Mouse (Mus musculus): ENCODE results near the gene Olfr1126. TPM values are rescaled to one million over a fixed set of nuclear protein-coding genes. Genes with fewer than 3 reads are reported as not detected.
"Not testable (repeated sequence)": the region's sequence is repeated elsewhere in the genome, so short reads cannot be mapped to it uniquely, and the experiment has no call there.

Gene Olfr1126
- polyA plus RNA-seq (2015; fragmentation: Nextera tagmentation; extraction: Ambion mirVana), result not detected in 2 replicates

- H3K36me3 ChIP-seq, result no peaks in the 10 kb centered on the region
- no peak within 1 kb of the TSS for H3K4me3 ChIP-seq
- H3K27ac ChIP-seq (replicated peaks), result no peak within 1 kb of the TSS
- no peaks in the 10 kb centered on the region for H3K27me3 ChIP-seq
- no peak within 1 kb of the TSS for H3K4me2 ChIP-seq
- H3K9ac ChIP-seq, result no peak within 1 kb of the TSS
- no peaks in the 10 kb centered on the region for H3K9me3 ChIP-seq
- H3K4me1 ChIP-seq (replicated peaks), result no peaks in the 10 kb centered on the region
- no peak for ATAC-seq (ENCODE audit: low read depth)
Measured at GRCm38 (mm10) chr2:87453662-87454061, at the start of gene Olfr1126. Gene Olfr1126 (plus strand): TSS chr2:87453962.

DNA sequence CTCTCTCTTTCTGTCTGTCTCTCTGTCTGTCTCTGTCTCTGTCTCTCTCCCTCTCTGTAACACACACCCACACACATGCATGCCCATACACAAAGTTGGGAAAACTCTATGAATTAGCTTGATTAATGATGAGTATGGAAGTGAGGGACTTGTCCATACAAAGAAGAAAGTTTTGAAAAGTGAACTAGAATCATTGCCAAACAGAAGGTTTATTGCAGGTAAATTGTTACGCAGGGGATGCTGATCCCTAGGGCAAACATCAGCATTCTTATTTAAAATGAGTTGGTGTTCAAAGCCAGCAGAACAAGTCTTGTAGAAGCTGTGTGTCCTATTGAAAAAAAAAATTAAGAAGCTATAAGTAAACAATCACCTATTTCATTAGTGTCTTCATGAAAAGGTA lies 37.4 kb upstream of the Olfr1126 start, which contains the start of gene Olfr1123:
Olfr1123 (plus strand) TSS at position 301 of the 400 bp plus-strand sequence.
- H3K9ac ChIP-seq, result no peak within 1 kb of the TSS
- H3K27me3 ChIP-seq, result no peaks in the 10 kb centered on the region
- H3K27ac ChIP-seq (replicated peaks), result no peak within 1 kb of the TSS
- ATAC-seq (ENCODE audit: low read depth), result no peak
- H3K36me3 ChIP-seq, result no peaks in the 10 kb centered on the region
- whole genome bisulfite sequencing, result 83% methylated on average over 1 of the region's 1 CpGs
- H3K4me3 ChIP-seq, result no peak within 1 kb of the TSS
- no peaks in the 10 kb centered on the region for H3K4me1 ChIP-seq (replicated peaks)
- H3K4me2 ChIP-seq, result no peak within 1 kb of the TSS
- H3K9me3 ChIP-seq, result no peaks in the 10 kb centered on the region

DNA sequence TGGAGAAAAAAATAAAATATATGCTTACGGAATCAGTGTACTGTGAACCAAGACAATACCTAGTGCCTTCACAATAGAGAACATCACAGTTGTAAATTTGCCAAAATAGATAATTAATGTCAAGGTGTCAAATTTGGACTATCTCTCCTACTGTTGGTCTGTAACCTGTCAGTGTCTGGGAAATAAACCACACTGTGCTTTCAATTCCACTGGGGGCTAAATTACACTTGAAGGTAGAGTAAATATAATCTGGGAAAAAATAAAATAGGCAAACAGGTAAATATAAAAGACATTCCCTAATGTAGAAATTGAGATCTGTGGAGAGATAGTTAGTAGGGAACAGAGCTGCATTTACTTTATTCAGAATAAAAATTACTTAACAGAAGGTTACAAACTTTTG lies 23.8 kb upstream of the Olfr1126 start, which contains the start of gene Olfr1124:
Olfr1124 (plus strand) TSS at position 301 of the 400 bp plus-strand sequence.
- Histone ChIP-seq H3K27ac (replicated peaks) (no peak within 1 kb of the TSS), H3K27me3 (no peaks in the 10 kb centered on the region), H3K9me3 (no peaks in the 10 kb centered on the region), H3K4me2 (no peak within 1 kb of the TSS), H3K36me3 (no peaks in the 10 kb centered on the region), H3K4me3 (no peak within 1 kb of the TSS), H3K9ac (no peak within 1 kb of the TSS), H3K4me1 (replicated peaks) (no peaks in the 10 kb centered on the region)
- no peak for ATAC-seq (ENCODE audit: low read depth)
- 91% methylated on average over 1 of the region's 1 CpGs for WGBS

GRCm38 (mm10) chr2:87437731-87438130 lies 16.0 kb upstream of the Olfr1126 start:
- no peaks in the 10 kb centered on the region for H3K36me3 ChIP-seq
- H3K9me3 ChIP-seq, result no peaks in the 10 kb centered on the region
- WGBS, result 92% methylated on average over 16 of the region's 16 CpGs
- no peaks in the 10 kb centered on the region for H3K27me3 ChIP-seq
- ATAC-seq (ENCODE audit: low read depth), result no peak
- no peak overlapping the region for H3K9ac ChIP-seq
- H3K27ac ChIP-seq (replicated peaks), result no peak overlapping the region
- no peaks in the 10 kb centered on the region for H3K4me1 ChIP-seq (replicated peaks)
- H3K4me2 ChIP-seq, result no peak overlapping the region
- no peak overlapping the region for H3K4me3 ChIP-seq

GRCm38 (mm10) chr2:87461769-87462168 lies 8.0 kb downstream of the Olfr1126 start:
- Histone ChIP-seq H3K27ac (replicated peaks) (no peak overlapping the region), H3K9ac (no peak overlapping the region), H3K4me1 (replicated peaks) (no peaks in the 10 kb centered on the region), H3K27me3 (no peaks in the 10 kb centered on the region), H3K4me2 (no peak overlapping the region), H3K4me3 (no peak overlapping the region), H3K9me3 (no peaks in the 10 kb centered on the region), H3K36me3 (no peaks in the 10 kb centered on the region)
- ATAC-seq (ENCODE audit: low read depth), result no peak
- 97% methylated on average over 4 of the region's 4 CpGs for WGBS

DNA sequence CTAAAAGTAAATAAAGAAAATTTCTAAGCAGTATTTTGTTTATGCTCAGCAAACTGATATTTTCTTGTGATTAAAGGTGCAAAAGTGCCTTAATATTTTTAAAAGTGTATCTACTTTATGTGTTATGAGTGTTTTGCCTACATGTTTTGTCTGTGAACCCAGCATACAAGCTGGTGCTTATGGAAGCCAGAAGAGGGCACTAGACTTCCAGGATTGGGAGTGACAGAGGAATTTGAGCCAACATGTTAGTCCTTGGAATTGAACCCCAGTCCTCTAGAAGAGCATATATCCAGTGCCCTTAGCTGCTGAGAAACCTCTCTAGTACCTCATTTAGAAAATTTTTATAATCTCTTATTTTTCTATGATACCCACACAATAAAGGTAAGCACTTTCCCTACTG lies 26.4 kb downstream of the Olfr1126 start:
- Histone ChIP-seq H3K27ac (replicated peaks) (no peak overlapping the region), H3K4me3 (no peak overlapping the region), H3K4me2 (no peak overlapping the region), H3K36me3 (no peaks in the 10 kb centered on the region), H3K4me1 (replicated peaks) (no peaks in the 10 kb centered on the region), H3K9me3 (no peaks in the 10 kb centered on the region), H3K27me3 (no peaks in the 10 kb centered on the region), H3K9ac (no peak overlapping the region)
- no peak for ATAC-seq (ENCODE audit: low read depth)

DNA sequence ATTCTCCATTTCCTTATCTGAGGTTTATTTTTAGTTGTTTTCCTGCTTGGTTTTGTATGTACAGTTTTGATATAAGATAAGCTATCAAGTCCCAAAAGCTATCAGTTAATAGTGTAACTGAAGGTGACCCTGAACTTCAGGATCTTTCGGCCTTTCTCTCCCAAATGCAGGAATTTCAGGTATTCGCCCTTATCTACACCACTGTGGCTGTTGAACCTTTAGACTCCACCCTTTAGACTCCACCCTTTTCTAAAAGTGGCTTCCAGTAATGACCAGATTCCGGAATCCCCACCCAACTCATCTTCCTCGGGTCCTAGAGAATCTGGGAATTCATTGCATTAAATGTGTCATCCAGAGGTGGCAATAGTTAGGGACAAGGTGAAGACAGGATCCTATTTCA lies 27.4 kb downstream of the Olfr1126 start:
- no peak for ATAC-seq (ENCODE audit: low read depth)
- WGBS, result 86% methylated on average over 4 of the region's 4 CpGs
- no peaks in the 10 kb centered on the region for H3K27me3 ChIP-seq
- H3K27ac ChIP-seq (replicated peaks), result no peak overlapping the region
- H3K4me3 ChIP-seq, result no peak overlapping the region
- no peak overlapping the region for H3K4me2 ChIP-seq
- H3K4me1 ChIP-seq (replicated peaks), result no peaks in the 10 kb centered on the region
- H3K9me3 ChIP-seq, result no peaks in the 10 kb centered on the region
- no peaks in the 10 kb centered on the region for H3K36me3 ChIP-seq
- H3K9ac ChIP-seq, result no peak overlapping the region

- Histone ChIP-seq H3K9me3 (no peaks in the 10 kb centered on the region), H3K9ac (no peak overlapping the region), H3K4me3 (no peak overlapping the region), H3K36me3 (no peaks in the 10 kb centered on the region), H3K4me1 (replicated peaks) (no peaks in the 10 kb centered on the region), H3K27ac (replicated peaks) (no peak overlapping the region), H3K27me3 (no peaks in the 10 kb centered on the region), H3K4me2 (no peak overlapping the region)
- ATAC-seq (ENCODE audit: low read depth), result no peak
- 79% methylated on average over 2 of the region's 2 CpGs for WGBS
Measured at GRCm38 (mm10) chr2:87482276-87482675, 28.5 kb downstream of the Olfr1126 start.

GRCm38 (mm10) chr2:87496993-87497392 lies 43.2 kb downstream of the Olfr1126 start, which contains the start of gene Pramel7:
Gene Pramel7 (minus strand): TSS chr2:87497093.
- 90% methylated on average over 4 of the region's 5 CpGs for WGBS
- H3K4me1 ChIP-seq (replicated peaks); H3K36me3 ChIP-seq; H3K27ac ChIP-seq (replicated peaks); H3K4me3 ChIP-seq; ATAC-seq (ENCODE audit: low read depth); H3K27me3 ChIP-seq; H3K9me3 ChIP-seq; H3K9ac ChIP-seq; H3K4me2 ChIP-seq: not testable (repeated sequence)

DNA sequence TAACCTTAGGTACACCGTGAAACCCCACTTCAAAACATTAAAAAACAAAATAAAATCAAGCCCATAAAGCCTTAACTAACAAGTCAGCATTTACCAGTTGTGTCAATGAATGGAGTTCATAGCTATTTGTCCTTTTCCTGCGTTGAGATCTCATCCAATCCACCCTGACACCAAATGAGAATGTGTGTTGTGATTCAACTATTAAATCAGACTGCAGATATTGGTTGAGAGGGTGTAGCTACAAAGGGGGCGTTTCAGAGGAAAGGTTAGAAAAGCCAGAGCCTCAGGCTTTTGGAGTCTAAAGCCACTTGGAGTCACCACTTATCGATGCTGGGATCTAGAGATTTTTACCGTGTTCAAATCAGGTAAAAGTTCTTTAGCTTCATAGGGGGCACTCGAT lies 52.5 kb downstream of the Olfr1126 start, which contains the start of gene Pramel6:
Pramel6 (plus strand) TSS at position 301 of the 400 bp plus-strand sequence.
- no peak within 1 kb of the TSS for H3K27ac ChIP-seq (replicated peaks)
- H3K27me3 ChIP-seq, result no peaks in the 10 kb centered on the region
- H3K4me1 ChIP-seq (replicated peaks), result no peaks in the 10 kb centered on the region
- no peaks in the 10 kb centered on the region for H3K9me3 ChIP-seq
- H3K9ac ChIP-seq, result no peak within 1 kb of the TSS
- H3K36me3 ChIP-seq, result no peaks in the 10 kb centered on the region
- no peak within 1 kb of the TSS for H3K4me3 ChIP-seq
- 84% methylated on average over 6 of the region's 6 CpGs for WGBS
- no peak within 1 kb of the TSS for H3K4me2 ChIP-seq
- no peak for ATAC-seq (ENCODE audit: low read depth)

Other genes starting within 250 kb of the Olfr1126 start
- gene Olfr1113, start 245.0 kb upstream of the Olfr1126 start, polyA plus RNA-seq (2015; fragmentation: Nextera tagmentation; extraction: Ambion mirVana), result not detected in 2 replicates
- not detected in 2 replicates for gene Olfr1115, start 205.9 kb upstream of the Olfr1126 start, polyA plus RNA-seq (2015; fragmentation: Nextera tagmentation; extraction: Ambion mirVana)
- not detected in 2 replicates for gene Olfr1116, start 186.4 kb upstream of the Olfr1126 start, polyA plus RNA-seq (2015; fragmentation: Nextera tagmentation; extraction: Ambion mirVana)
- gene Olfr1118, start 146.4 kb upstream of the Olfr1126 start, polyA plus RNA-seq (2015; fragmentation: Nextera tagmentation; extraction: Ambion mirVana), result not detected in 2 replicates
- not detected in 2 replicates for gene Olfr1120, start 99.1 kb upstream of the Olfr1126 start, polyA plus RNA-seq (2015; fragmentation: Nextera tagmentation; extraction: Ambion mirVana)
- not detected in 2 replicates for gene Olfr1121, start 84.1 kb upstream of the Olfr1126 start, polyA plus RNA-seq (2015; fragmentation: Nextera tagmentation; extraction: Ambion mirVana)
- not detected in 2 replicates for gene Olfr1122, start 68.1 kb upstream of the Olfr1126 start, polyA plus RNA-seq (2015; fragmentation: Nextera tagmentation; extraction: Ambion mirVana)
- not detected in 2 replicates for gene Olfr1123, start 37.3 kb upstream of the Olfr1126 start, polyA plus RNA-seq (2015; fragmentation: Nextera tagmentation; extraction: Ambion mirVana)
- gene Olfr1124, start 23.7 kb upstream of the Olfr1126 start, polyA plus RNA-seq (2015; fragmentation: Nextera tagmentation; extraction: Ambion mirVana), result 0.10 TPM in 1 of 2 replicates, not detected in the other
- gene Pramel7, start 43.1 kb downstream of the Olfr1126 start, polyA plus RNA-seq (2015; fragmentation: Nextera tagmentation; extraction: Ambion mirVana), result not detected in 2 replicates
- gene Pramel6, start 52.6 kb downstream of the Olfr1126 start, polyA plus RNA-seq (2015; fragmentation: Nextera tagmentation; extraction: Ambion mirVana), result not detected in 2 replicates
- gene Olfr153, start 77.8 kb downstream of the Olfr1126 start, polyA plus RNA-seq (2015; fragmentation: Nextera tagmentation; extraction: Ambion mirVana), result not detected in 2 replicates
- not detected in 2 replicates for gene Olfr1128, start 91.6 kb downstream of the Olfr1126 start, polyA plus RNA-seq (2015; fragmentation: Nextera tagmentation; extraction: Ambion mirVana)
- gene Olfr1129, start 119.9 kb downstream of the Olfr1126 start, polyA plus RNA-seq (2015; fragmentation: Nextera tagmentation; extraction: Ambion mirVana), result not detected in 2 replicates
- not detected in 2 replicates for gene Olfr1130, start 152.2 kb downstream of the Olfr1126 start, polyA plus RNA-seq (2015; fragmentation: Nextera tagmentation; extraction: Ambion mirVana)
- not detected in 2 replicates for gene Olfr1131, start 173.1 kb downstream of the Olfr1126 start, polyA plus RNA-seq (2015; fragmentation: Nextera tagmentation; extraction: Ambion mirVana)
- not detected in 2 replicates for gene Olfr1132, start 183.6 kb downstream of the Olfr1126 start, polyA plus RNA-seq (2015; fragmentation: Nextera tagmentation; extraction: Ambion mirVana)
- gene Olfr1133, start 193.4 kb downstream of the Olfr1126 start, polyA plus RNA-seq (2015; fragmentation: Nextera tagmentation; extraction: Ambion mirVana), result not detected in 2 replicates
- not detected in 2 replicates for gene Olfr1134, start 204.5 kb downstream of the Olfr1126 start, polyA plus RNA-seq (2015; fragmentation: Nextera tagmentation; extraction: Ambion mirVana)
- not detected in 2 replicates for gene Olfr1135, start 219.7 kb downstream of the Olfr1126 start, polyA plus RNA-seq (2015; fragmentation: Nextera tagmentation; extraction: Ambion mirVana)
- not detected in 2 replicates for gene Olfr1136, start 240.0 kb downstream of the Olfr1126 start, polyA plus RNA-seq (2015; fragmentation: Nextera tagmentation; extraction: Ambion mirVana)